Mouse (Mus musculus) fat pad, adult 2 months (tissue): ENCODE measurements around the gene Hist2h2bb.
"Not testable (repeated sequence)": the region's sequence is repeated elsewhere in the genome, so short reads cannot be mapped to it uniquely, and the experiment has no call there.

ENCODE experiments used
- DNase-seq: peaks from one replicate; pipeline ENCODE4 v3.0.0-alpha.2; 2011; ENCODE audit warnings: low read depth, low spot score; ENCODE audit errors: extremely low read depth

Hist2h2bb gene

GRCm38 (mm10) chr3:96269511-96270474 is at the start of gene Hist2h2bb:
Gene Hist2h2bb (plus strand): TSS chr3:96269752.
- DNase-seq, result no peak

- not testable (repeated sequence) for DNase-seq
Observed at GRCm38 (mm10) chr3:96220131-96220764, 49.3 kb upstream of the Hist2h2bb start.

- DNase-seq, result peak; percentile 75
Observed at GRCm38 (mm10) chr3:96220765-96221639, 48.5 kb upstream of the Hist2h2bb start, which contains the start of the genes Hist2h2ac and Hist2h2be. Gene Hist2h2ac (minus strand): TSS chr3:96220880. Gene Hist2h2be (plus strand): TSS chr3:96221119.

- no peak for DNase-seq
Observed at GRCm38 (mm10) chr3:96221640-96222038, 47.9 kb upstream of the Hist2h2bb start.

GRCm38 (mm10) chr3:96222774-96223173 is 46.8 kb upstream of the Hist2h2bb start:
- no peak for DNase-seq

DNA sequence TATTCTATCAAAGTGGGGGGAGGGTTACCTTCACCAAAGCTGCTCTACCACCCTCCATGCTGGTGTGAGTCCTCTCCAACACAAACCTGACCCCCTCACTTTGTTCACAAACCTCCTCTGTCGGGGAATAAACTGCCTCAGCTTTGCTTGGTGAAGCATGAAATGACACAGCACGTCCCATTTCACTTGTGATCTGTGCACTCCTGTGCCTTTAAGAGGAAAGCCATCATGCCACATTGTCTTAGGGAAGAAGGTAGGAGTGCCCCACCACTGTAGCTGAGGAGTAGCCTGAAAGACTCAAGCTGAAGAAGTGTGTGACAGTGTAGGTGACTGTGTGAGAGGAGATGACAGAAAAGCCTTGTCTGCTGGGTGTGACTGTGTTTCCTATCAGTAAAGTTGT is 44.1 kb upstream of the Hist2h2bb start:
- DNase-seq, result no peak

- no peak for DNase-seq
Observed at GRCm38 (mm10) chr3:96226695-96227648, 42.6 kb upstream of the Hist2h2bb start.

- no peak for DNase-seq
Observed at GRCm38 (mm10) chr3:96228828-96229227, 40.7 kb upstream of the Hist2h2bb start.

DNA sequence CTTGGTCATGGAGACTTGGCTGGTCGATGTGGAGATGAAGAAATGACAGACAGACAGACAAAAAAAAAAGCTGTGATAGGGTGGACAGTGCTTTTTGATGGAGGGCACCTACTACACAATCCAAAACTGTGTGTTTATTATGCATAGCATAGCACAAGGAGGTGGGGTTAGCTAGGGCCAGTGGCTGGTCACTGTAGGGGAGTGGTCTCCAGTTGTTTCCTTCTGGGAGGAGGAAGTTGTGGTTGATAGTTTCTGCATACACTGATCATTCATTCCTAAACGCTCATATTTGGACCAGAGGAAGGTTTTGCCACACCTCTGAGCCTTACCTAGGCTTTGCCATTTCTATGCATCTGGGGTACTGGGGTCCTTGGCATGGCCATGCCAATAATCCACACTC is 39.1 kb upstream of the Hist2h2bb start:
- no peak for DNase-seq

DNA sequence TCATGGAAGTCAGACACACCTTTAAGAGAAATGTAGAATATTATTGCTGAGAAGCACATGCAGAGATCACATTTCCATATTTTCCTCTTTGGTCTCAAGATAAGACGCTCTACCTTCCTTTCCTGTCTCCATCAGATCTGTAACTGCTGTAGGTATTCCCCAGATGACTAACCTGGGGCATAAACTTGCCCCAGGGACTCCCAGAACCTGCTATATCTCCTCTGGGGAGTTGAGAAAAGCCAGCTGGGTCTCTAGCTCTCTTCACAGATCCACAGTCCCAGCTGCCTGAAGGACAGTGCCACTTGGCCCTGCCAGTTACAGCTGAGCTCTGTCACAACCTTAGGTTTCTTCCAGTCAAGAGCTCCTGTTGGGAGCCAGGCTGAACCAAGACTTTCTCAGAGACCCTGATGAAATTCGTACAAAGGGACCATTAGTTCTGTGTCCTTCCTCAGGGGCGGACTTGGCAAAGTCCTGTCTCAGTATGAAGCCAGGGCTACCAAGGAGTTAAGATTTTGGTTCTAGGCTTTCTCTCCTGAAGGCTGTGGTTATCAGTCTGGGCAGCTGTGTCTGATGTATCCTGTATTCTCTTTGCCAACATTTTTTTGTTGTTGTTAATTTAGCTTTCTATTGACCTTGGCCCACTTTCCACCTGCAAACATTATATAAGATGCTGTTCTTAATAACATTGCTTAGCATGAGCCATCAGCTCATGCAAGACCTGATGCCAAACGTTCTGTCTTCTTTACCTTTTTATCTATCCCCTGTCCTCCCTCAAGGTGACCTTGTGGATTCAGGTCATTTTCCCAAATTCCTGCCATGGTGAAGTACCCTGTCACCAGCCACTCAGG is 38.4 kb upstream of the Hist2h2bb start:
- DNase-seq, result no peak

- DNase-seq, result no peak
Observed at GRCm38 (mm10) chr3:96231758-96232120, 37.8 kb upstream of the Hist2h2bb start.

DNA sequence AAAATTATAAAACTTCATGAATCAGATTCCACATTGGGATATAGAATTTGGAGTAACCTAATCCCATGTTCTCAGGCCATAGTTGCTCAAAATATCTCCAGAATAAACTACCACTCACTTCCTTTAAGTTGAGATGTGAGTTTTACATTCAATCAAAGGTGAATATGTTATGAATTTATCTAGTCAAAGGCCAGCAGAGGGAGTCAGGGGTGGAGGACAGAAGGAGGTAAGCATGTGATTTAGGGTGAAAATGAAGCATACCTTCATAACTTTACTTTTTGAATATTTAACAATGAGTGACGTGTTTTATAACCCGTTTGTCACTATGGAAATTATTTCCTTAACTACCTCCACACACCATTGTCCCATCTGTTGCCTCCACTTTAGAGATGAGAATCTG is 34.6 kb upstream of the Hist2h2bb start:
- no peak for DNase-seq

DNA sequence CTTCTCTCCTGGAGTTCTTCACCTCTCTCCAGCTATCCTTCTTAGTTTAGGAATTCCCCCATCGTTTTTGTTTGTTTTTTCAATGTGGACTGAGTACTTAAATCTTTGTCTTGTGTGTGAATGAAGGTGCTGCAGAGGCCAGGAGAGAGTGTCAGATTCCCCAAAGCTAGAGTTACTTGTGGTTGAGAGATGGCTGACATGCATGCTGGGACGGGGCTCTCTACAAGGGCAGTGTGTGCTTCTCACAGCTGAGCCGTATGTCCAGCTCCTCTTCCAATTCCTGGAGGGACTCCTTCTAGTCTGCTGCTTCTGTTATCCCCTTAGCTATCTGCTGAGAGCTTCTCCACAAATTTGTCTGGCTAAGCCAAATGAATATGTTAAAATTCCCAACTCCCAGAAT is 33.7 kb upstream of the Hist2h2bb start:
- DNase-seq, result no peak

- DNase-seq, result no peak
Observed at GRCm38 (mm10) chr3:96236834-96237334, 32.7 kb upstream of the Hist2h2bb start.

DNA sequence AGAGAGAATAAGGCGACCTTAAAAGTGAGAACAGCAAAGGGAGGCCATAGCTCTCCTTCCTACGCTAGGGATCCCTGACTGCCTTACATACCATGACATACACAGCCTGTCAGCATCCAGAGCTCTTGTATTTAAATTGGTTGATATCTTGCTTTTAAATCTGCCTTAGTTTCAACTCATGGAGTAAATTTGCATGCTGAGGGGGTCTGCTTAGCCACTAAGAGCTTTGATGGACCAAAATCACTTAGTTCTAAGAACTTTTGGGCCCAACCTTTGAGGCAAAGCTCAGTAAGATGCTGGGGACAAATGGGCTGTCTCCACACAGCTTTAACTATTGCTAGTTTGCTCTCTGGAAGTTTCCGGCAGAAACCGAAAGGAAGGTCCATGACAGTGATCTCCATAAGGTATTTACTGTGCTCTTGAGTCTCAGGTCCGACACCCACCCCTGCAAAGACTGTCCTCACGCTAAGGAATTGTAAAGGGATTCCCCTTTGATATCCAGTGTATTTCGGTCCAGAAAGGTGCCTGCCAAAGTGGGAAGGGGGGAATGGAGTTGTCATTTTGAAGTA is 32.1 kb upstream of the Hist2h2bb start:
- no peak for DNase-seq

DNA sequence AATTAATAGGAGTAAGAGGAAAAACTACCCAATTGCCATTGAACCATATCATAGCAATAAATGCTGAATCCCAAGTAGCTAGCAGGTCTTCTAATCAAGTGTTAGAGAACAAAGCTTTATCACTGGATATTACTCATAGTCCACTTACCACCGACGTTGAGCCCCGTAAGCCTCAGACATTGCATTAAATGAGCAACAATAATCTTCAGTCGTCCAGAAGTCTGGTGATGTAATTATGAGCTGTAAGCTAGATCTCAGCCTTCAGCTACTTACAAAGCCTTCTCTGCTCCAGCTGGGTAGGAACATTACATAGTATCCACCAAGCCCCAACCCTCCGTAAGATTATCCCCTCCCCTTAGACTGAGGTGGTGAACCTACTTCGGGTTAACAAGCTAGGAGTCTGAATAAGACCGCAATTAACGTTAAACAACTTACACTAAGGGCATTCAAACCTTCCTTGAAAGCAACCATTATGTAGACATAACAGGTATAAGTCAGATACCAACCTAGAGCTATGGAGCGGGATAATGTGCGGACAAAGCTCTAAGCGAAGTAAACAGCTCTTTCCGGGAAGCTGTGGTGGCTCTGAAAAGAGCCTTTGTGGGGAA is 31.5 kb upstream of the Hist2h2bb start:
- DNase-seq, result no peak

- DNase-seq, result not testable (repeated sequence)
Observed at GRCm38 (mm10) chr3:96238954-96239793, 30.4 kb upstream of the Hist2h2bb start, which contains the start of gene Hist2h3c2. Gene Hist2h3c2 (minus strand): TSS chr3:96239127.
